Mouse (Mus musculus): ENCODE measurements around the gene Spaar. TPM values are rescaled to one million over a fixed set of nuclear protein-coding genes. Genes with fewer than 3 reads are reported as not detected.

Spaar gene
- total RNA-seq (2015) (not detected in 2 replicates), total RNA-seq (2017) (not detected in 2 replicates)

DNA sequence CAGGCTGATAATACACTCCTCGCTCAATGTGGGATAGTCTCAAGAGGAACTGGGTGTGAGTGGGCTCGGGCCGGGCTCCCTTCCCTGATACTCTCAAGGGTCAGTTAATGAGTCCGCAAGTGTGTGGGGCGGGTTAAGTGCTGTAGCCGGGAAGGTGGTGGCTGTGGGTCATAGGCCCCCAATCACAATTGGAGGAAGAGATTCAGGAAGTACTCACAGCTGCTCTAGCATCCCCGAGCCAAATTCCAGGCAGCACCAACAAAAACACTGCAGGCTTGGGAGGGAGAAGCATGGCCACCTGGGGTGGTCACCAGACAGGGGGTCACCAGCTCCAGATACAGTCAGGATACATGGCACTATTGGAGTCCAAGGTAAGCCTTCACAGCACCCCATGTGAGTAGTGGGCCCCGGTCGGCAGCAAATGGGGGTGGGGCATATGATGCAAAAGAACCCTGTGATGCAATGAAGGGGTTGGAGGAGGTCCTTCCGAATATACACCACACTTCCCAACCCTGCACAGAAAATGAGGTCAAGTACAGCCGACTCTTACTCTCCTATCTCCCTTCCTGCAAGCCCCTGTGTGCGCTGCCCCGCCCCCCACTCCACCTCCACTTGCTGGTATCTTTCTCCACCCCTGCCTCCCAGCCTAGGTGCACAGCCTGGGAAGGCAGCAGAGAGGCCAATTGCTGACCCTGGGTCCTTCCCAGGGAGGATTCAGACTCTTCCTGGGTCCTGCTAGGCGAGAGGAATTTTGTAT lies at the start of gene Spaar:
Spaar (plus strand) TSS at position 241 of the 757 bp plus-strand sequence.
- ATAC-seq (ENCODE audit: poor library complexity, severe bottlenecking): no peak

DNA sequence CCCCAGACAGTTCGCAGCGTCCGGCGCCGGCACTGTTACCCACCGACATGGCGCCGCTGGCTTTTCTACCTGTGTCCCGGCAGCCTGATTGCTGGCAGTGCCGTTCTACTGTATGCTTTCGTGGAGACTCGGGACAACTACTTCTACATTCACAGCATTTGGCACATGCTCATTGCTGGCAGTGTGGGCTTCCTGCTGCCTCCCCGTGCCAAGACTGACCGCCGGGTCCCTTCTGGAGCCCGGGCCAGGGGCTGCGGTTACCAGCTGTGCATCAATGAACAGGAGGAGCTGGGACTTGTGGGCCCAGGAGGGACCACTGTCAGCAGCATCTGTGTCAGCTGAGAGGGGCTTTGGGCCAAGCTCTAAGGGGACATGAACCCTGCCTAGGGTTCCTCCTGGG lies 39.8 kb upstream of the Spaar start:
- no peak for ATAC-seq (ENCODE audit: poor library complexity, severe bottlenecking)

DNA sequence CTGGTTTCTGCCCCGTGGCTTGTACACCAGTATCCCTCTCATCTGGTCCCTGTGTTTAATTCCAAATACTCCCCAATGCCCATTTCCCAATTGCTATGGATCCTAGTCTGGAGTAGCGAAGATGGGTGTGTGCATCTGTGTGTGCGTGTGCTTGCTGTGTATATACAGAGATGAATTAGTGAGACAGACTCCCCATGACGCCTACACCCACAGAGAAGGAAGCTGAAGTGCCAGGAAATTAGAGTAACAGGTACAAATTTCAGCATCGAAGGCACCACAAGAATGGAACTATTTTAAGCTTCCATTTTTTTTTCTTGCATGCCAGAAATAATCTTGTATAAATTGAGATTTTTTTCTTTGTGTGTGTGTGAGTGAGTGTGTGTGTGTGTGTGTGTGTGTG lies 38.8 kb upstream of the Spaar start:
- ATAC-seq (ENCODE audit: poor library complexity, severe bottlenecking): no peak

DNA sequence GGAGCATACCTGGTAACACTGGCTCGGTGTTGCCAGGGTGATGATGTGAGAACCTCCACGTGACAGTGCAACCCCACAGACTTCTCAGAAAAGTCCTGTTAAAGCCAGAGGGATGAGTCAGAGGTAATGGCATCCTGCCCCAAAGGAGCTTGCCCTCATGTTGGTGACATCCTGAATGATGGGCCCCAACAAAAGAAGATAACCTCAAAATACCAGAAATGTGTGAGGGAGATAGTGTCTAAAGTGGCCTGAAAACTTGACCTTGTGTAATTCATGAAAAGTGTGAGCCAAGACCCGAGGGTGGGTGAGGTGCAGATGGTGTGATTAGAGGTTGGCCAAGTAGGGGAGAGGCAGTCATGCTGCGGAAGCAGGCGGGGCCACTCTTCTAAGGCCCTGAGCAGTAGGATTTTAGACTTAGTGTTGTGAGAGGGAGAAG lies 36.0 kb upstream of the Spaar start:
- ATAC-seq (ENCODE audit: poor library complexity, severe bottlenecking): peak; percentile 82

DNA sequence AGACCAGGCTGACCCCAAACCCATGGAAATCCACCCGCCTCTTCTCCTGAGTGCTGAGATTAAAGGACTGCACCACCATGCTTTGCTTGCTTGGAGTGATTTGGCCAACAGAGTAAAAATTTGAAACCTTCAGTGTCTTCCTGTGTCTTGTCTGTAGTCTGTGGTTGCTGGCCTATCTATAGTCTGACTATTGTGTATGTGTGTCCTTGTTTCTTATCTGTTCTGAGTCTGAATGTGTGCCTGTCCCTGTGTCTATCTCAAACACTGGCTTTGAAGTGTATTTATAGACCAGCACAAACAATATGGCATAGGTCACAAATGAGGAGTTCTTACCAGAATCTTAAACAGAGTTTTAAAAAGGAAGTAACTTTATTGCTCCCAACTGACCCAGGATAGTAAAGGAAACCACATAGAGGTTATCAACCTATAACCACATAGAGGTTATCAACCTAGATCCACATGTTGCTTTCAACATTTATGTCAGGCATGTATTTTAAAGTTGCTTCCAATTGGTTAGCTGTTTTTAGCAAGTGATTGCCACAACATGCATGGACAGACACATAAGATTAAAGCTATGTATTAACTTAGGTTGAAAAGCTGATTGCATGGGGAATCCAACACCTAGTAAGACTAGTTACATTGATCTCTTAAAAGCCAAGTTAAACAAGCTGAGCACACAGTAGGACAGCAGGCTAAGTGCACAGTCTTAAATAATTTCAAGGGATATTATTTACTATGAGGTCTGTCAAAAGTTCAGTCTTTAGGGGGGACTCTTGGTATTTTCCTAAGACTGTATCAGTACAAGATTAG lies 35.2 kb upstream of the Spaar start:
- ATAC-seq (ENCODE audit: poor library complexity, severe bottlenecking): no peak

DNA sequence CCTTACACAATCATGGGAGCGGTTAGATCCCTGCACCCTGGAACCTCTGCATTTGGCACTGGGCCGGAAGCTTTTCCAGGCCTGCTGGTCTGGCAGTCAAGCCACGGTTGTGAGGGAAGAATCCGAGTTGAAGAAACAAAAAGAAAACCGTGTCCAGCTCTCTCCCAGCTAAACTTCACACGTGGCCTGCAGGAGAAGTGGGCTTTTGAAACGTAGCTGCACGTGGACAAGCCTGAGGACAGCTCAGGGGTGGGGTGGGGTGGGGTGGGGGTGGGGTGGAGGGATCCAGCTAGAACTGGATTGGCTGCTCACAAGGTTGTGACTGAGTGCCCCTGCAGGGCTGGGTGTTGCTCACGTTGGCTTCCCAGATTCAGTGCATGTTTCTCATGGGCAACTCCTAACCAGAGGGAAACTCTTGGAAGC lies 34.6 kb upstream of the Spaar start:
- ATAC-seq (ENCODE audit: poor library complexity, severe bottlenecking): no peak

DNA sequence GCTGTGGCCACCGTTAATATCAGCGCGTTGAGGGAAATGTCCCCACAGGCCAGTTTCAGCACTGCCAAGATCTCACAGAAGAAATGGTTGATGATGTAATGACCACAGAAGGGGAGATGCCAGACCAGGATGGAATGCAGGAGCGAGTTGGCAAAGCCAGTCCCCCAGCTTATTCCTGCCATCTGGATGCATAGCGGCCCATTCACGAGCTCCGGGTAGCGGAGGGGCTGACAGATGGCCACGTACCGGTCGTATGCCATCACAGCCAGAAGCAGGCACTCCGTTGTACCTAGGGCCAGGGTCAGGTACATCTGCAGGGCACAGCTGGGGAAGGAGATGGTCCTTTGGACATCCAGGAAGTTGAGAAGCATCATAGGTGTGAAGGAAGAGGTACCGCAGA lies 33.3 kb upstream of the Spaar start:
- no peak for ATAC-seq (ENCODE audit: poor library complexity, severe bottlenecking)

DNA sequence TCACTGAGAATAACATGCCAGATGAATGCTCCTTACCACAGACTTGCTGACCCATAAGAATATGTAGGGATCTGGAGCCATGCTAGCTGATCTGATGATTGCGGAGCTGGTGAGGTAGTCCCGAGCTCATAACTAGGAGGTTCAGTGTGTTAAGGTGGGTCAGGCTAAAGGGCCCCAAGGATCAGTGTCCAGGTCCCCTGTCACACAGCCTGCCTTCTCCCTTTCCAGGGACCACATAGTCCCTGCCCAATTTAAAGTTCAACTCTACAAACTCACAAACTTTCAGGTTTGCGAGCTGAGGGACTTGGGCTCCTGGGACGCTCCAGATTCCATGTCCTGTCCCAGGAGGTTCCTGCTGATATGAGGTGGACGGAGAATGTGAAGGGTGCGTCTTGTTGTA lies 29.1 kb upstream of the Spaar start, which contains the start of gene Olfr70:
Olfr70 (minus strand) TSS at position 101 of the 400 bp plus-strand sequence.
- ATAC-seq (ENCODE audit: poor library complexity, severe bottlenecking): no peak

DNA sequence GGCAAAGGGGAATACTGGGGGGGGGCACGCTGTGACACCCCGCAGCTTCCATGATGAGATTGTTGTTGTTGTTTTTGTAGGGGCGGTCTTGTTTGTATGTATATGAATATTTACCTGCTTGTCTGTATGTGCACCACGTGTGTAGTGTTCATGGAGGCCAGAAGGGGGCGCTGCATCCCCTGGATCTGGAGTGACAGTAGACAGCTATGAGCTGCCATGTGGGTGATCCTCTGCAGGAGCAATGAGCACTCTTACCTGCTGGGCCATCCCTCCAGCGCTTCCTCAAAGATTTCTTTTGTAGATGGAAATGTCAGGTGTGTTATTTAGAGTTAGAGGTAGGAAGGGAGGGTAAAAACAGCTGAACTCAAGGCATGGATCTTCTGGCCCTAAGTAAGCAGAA lies 26.4 kb upstream of the Spaar start:
- ATAC-seq (ENCODE audit: poor library complexity, severe bottlenecking): no peak

DNA sequence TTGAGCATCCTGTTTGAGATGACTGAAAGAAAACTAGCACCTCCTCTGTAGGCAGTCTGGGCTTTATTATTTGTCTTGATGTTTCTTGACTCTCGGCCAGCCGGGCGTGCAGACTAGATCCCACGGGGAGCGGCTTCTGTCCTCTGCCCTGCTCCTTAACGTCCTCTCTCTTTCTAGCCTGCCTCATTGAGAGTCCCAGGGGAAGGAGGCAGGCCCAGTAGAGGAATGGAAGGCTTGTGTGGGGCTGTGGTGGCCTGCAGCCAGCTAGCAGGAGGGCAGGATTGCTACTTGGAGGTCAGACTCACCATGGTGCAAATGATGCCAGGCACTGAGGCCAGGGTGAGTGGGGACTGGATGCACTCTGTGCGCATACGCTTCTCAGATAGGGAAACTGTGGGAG lies 26.0 kb upstream of the Spaar start:
- ATAC-seq (ENCODE audit: poor library complexity, severe bottlenecking): no peak

DNA sequence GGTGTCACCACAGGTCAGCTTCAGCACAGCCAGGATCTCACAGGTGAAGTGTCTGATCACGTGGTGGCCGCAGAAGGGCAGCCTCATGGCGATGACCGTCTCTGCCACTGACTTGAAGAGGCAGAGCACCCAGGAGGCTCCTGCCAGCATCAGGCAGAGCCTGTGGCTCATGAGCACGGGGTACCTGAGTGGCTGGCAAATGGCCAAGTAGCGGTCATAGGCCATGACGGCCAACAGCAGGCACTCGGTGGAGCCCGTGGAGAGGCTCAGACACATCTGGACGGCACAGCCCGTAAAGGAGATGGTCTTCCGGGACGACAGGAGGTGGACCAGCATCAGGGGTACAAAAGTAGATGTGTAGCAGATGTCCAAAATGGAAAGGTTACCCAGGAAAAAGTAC lies 23.8 kb upstream of the Spaar start:
- no peak for ATAC-seq (ENCODE audit: poor library complexity, severe bottlenecking)

DNA sequence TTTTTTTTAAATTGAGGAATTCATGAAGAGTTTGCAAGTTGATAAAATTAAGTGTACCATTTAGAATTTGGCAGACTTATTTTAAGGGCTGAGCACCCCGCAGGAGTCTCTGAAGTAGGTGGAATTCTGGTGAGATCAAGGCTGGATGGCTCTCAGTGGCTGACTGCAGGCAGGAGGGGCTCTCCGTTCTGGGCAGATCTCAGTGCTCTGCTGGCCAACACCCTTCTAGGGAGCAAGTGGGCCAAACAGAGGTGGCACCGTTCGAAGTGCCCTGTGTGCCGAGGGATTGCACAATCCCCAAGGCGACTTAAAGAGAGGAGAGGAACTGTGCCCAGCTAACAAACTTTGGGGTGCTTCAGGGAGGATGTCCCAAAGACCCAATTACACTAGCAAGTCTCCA lies 20.0 kb upstream of the Spaar start, which contains the start of gene Olfr71:
Olfr71 (minus strand) TSS at position 387 of the 400 bp plus-strand sequence.
- ATAC-seq (ENCODE audit: poor library complexity, severe bottlenecking): peak; percentile 24; the same call in 1 of the 2 replicates

DNA sequence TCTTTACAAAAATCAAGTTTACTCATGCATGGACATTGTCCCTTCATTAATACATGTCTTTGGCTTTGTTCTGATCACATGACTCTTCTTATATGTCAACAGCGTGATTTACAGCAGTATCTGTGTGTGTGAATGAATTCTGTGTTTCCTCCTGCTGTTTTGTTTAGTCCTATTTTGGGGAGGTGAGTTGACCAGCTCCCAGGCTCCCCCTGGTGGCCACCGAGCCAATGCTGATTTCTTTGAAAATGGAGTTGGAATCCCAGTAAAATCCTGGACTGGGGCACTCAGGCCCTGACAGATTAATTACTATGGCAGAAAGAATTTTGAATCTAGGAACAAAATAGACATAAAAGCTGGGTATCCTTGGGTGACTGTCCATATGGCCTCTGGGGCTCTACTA lies 18.0 kb upstream of the Spaar start:
- ATAC-seq (ENCODE audit: poor library complexity, severe bottlenecking): peak; percentile 69; the same call in 1 of the 2 replicates

DNA sequence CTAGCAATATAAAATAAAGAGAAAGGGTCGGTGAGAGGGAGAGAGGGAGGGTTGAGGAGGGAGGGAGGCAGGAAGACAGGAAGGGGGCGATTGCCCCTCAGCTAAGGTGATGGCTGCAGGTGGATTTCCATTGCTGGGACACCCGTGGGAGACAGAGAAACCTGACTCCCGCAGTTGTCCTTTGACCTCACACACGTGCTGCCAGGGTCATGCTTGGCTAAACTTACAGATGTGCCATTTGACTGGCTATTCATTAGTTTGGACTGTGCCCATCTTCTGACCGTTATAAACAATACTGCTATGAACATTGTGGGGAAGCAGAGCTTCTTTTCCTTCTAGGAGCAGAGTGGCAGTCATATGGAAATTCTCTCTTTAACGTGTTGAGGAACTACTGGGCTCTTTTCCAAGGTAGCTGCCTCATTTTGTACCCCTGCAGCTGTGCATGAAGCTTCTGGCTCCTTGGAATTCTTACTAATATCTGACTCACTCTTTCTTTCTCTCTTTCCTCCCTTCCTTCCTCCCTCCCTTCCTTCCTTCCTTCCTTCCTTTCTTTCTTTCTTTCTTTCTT lies 16.1 kb upstream of the Spaar start:
- ATAC-seq (ENCODE audit: poor library complexity, severe bottlenecking): no peak

DNA sequence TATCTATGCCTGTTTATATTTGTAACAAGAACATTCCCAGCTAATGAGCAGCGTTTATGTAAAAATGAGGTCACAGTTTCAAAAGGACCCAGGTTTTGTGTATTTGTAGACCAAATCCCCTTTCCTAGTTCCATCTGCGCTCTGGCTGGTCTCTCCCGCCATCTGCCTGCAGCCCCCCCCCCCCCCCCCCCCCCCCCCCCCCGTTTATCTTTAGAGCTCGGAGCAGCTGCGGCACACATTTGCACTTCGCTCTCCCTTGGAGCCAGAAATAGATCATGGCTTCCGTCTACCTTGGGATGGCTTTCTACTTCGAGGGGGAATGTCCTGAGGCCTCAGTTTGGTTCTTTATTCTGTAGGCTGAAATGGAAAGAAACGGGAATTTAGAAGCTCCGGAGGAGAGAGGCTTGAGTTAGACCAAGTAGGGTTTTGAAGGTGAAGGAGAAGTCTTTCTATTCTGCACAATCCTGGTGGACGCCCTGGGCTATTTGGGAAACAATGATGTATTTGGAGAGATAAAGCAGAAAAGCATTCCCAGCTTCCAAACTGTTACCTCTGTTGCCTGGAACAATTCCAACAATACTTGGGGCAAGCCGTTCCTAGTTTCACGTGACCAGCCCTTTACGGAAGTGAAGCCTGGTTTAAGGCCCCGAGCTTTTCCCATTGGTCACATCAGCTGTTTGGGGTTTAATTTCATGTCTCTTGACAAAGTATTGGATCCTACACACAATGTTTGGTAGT lies 9.2 kb upstream of the Spaar start:
- ATAC-seq (ENCODE audit: poor library complexity, severe bottlenecking): no peak

DNA sequence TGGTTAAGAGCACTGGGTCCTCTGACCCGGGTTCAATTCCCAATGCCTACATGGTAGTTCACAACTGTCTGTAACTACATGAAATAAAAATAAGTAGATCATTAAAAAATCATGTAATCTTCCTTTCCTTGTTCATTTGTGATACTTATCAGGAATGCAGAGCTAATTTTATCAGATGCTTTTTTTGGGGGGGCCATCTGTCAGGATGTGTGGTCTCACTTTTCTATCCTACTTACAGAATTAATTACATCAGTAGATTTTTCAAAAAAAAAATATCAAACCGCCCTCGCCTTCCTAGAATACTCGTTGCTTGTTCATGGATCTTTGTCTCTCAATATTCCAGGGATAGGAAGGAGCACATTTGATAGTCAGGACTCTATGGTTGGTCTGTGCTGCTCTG lies 7.6 kb upstream of the Spaar start:
- ATAC-seq (ENCODE audit: poor library complexity, severe bottlenecking): no peak

DNA sequence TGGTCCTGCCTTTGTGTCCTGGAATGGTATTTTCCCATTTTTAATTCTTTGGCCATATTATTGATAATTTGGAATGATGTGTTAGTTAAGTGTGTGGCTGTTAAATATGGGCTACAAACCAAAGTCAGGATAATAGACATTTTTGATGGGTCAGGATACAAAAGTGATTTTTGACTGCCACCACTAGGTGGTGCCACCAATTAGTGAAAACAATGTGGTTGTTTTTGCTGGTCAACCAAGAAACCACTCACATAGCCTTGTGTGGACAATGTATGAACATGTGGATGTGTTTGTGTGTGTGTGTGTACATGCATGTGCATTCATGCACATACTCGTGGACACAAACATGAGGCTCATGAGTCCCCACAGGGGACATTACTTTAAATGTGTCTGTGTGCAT lies 5.1 kb upstream of the Spaar start:
- no peak for ATAC-seq (ENCODE audit: poor library complexity, severe bottlenecking)

DNA sequence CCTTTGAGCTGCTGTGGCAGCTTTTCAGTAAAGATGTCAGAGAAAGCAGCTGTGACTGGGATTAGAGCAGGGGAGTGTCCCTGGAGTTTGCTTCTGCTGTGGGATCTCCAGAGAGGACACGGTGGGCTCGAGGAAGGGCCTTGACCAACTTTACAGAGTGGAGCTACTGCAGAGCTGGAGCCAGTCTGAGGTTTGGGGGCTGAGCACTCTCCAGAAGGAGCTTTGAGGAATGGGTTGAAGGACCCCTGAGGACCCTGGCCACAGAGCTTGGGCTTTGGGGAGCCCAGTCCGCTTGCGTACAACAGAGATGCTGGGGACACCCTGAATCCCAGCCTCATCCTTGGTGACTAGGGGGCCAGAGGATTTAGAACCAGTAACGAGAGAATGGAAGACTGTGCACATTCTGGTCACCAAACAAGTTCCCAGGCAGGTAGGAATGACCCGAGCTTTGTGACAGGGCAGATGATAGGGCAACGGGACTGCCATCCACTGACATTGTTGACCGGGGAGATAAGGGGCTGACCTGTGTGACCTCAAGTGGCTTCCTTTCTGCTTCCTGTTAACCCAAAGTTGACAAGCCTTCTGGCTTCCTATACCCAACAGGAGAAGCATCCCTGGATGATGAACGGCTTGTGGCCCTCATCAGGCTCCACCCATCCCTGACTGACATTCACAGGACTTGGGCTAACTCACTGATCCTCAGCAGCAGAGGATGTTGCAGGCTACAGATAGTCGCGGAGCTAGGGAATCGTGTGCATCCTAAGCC lies 3.4 kb upstream of the Spaar start:
- ATAC-seq (ENCODE audit: poor library complexity, severe bottlenecking): no peak

DNA sequence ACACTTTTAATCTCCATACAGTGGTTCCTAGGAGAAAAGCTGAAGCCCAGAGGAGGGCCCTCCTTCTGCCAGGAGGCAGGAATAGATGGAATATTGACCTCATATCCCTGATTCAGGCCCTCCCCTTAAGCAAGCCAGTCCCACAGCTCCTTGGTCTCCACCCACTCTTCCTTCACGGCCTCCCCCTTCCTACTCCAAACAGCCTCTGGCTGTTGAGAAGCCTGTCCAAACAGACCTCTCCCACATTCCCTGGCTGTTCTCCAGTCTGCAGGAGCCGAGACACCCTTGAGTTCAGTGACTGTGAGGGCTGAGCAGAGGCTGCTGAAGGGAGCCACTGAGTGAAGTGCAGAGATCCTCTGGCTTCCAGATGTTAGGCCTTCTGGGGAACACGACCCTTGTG lies 2.8 kb upstream of the Spaar start, which contains the start of gene Hrct1:
Hrct1 (plus strand) TSS at position 194 of the 400 bp plus-strand sequence.
- ATAC-seq (ENCODE audit: poor library complexity, severe bottlenecking): no peak
